Mouse (Mus musculus) bone marrow, adult 2 months (tissue): ENCODE measurements around the gene Oxsr1. TPM values are rescaled to one million over a fixed set of nuclear protein-coding genes. Genes with fewer than 3 reads are reported as not detected.

Experiments used
- H3K27ac ChIP-seq: fragments of 200-500 bp; 2 replicates; pipeline ENCODE4 v1.5.1; 2012; ENCODE audit warnings: low read depth, mild to moderate bottlenecking, control low read depth, inconsistent platforms, low read length; ENCODE audit not compliant: control insufficient read depth, poor library complexity, insufficient read depth
- H3K4me1 ChIP-seq: fragments of 200-500 bp; 2 replicates; pipeline ENCODE4 v1.6.1; 2011; ENCODE audit warnings: low read length; ENCODE audit not compliant: control insufficient read depth, insufficient read depth
- H3K4me3 ChIP-seq: fragments of 200-500 bp; replicated peaks from 2 replicates; pipeline ENCODE3; 2011; ENCODE audit warnings: mild to moderate bottlenecking, low read depth, low read length, control low read depth; ENCODE audit not compliant: control insufficient read depth
- CTCF ChIP-seq: fragments of 200-500 bp; IDR thresholded peaks from 2 replicates; pipeline ENCODE4 v1.5.1; 2011; ENCODE audit warnings: low read length, control low read depth; ENCODE audit not compliant: control insufficient read depth, insufficient read depth
- POLR2A ChIP-seq: fragments of 200-500 bp; IDR thresholded peaks from 2 replicates; pipeline ENCODE4 v1.6.1; 2011; ENCODE audit warnings: low read depth, mild to moderate bottlenecking, control low read depth, low read length, borderline replicate concordance; ENCODE audit not compliant: control insufficient read depth
- WGBS: fragments of 180-500 bp; shearing (Covaris S2); methylation state at CpG from one replicate; pipeline ENCODE4 v1.1.7; 2018; 5-methylcytosine and 5-hydroxymethylcytosine counted together
- polyA plus RNA-seq: library from polyadenylated mRNA; stranded (reverse); fragments of >200 nt; gene quantifications from 2 replicates; pipeline ENCODE4 v1.2.4, GENCODE M21; 2011; ENCODE audit warnings: low replicate concordance; ENCODE audit not compliant: missing spikeins, insufficient read depth, insufficient read length

The Oxsr1 gene
- polyA plus RNA-seq, 1 experiment: 19.3 TPM

- 79% methylated on average over 6 of the region's 6 CpGs for WGBS
- Histone ChIP-seq H3K27ac (no peak overlapping the region), H3K4me3 (no peak overlapping the region), H3K4me1 (no peaks in the 10 kb centered on the region)
- TF ChIP-seq POLR2A (no peak), CTCF (no peak)
Measured at GRCm38 (mm10) chr9:119214601-119215000, 107.6 kb downstream of the Oxsr1 start.

DNA sequence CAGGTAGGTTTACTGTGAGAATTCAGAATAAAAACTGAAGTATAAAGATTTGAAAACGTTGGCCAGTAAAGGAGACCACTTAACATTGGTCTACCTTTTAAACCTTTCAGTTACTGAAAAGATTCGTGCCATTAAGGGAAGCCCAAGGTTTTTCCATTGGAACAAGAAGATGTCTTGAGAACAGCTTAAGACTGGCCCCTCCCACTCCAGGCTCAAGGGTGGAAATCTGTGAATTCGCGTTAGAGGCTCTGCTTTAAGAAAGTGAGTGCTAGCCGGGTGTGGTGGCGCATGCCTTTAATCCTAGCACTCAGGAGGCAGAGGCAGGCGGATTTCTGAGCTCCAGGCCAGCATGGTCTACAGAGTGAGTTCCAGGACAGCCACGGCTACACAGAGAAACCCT lies 109.2 kb downstream of the Oxsr1 start:
- H3K27ac ChIP-seq: no peak overlapping the region

DNA sequence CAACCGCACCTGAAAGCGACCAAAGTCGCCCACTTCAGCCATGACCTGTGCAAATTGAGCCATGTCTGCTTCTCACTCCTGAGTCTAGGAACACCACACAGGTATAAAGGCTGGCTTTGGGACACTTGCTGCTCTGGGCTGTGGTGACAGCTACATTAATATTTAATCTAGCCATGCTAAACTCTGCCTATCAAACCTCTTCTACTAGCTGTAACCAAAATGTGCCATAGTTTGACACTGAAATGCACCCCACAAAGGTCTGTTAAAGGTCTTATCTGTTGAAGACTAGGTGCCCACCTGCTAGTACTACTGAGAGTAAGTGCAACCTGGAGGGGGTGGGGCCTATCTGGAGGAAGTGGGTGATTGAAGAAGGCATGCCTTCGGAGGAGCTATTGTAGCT lies 113.2 kb downstream of the Oxsr1 start, which contains the start of gene Slc22a13:
Gene Slc22a13 (minus strand): TSS at position 101 of the 400 bp plus-strand sequence.
- 85% methylated on average over 4 of the region's 4 CpGs for WGBS
- Histone ChIP-seq H3K27ac (no peak within 1 kb of the TSS), H3K4me3 (no peak within 1 kb of the TSS), H3K4me1 (no peaks in the 10 kb centered on the region)
- TF ChIP-seq CTCF (no peak), POLR2A (no peak)

More for the DNA sequence above, 109.2 kb downstream of the Oxsr1 start:
- WGBS: 75% methylated on average over 8 of the region's 8 CpGs
- Histone ChIP-seq H3K4me1 (no peaks in the 10 kb centered on the region), H3K4me3 (no peak overlapping the region)
- TF ChIP-seq POLR2A (no peak), CTCF (no peak)

DNA sequence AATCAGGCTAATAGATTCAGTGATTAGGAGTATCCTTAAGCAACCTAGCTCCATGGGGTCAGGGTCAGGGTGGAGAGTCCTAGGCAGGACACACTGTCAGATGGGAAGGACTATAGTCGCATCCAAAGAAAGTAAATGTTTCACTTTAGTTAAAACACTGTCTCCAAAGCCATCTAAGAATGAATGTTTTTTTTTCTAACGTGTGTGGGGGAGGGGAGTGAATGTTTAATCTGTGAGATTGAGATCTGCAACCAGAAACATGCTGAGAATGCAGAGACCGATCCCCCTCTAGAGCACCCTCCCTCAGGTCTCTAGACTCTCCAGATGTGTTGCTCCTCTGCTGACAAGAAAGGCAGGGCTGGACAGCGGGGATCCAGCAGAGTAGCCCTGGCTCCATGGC lies 115.1 kb downstream of the Oxsr1 start:
- no peak overlapping the region for H3K4me3 ChIP-seq
- 72% methylated on average over 4 of the region's 4 CpGs for WGBS
- H3K4me1 ChIP-seq: no peaks in the 10 kb centered on the region
- TF ChIP-seq CTCF: no peak
- TF ChIP-seq POLR2A: no peak
- no peak overlapping the region for H3K27ac ChIP-seq

- Histone ChIP-seq H3K4me1 (no peaks in the 10 kb centered on the region), H3K27ac (no peak overlapping the region), H3K4me3 (no peak overlapping the region)
- TF ChIP-seq POLR2A: no peak
- TF ChIP-seq CTCF: no peak
- WGBS: 72% methylated on average over 2 of the region's 2 CpGs
Measured at GRCm38 (mm10) chr9:119206666-119207065, 115.6 kb downstream of the Oxsr1 start.

DNA sequence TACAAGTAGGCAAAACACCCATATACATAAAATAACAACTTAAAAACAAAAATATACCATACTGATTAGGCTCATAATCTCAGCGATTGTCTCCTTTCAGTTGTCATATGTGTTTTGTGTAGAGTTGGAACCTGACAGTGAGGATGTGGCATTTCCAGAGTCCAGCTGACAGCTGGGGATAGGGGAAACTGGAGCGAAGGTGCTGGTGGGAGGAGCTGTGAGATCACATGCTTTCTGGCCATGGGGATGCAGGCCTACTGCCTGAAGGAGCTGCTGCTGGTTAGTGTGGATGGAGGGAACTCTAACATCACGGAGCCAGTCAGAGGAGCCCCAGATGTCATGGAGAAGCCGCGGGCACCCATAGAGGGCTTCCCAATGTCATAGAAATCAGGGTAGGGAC lies 116.5 kb downstream of the Oxsr1 start:
- Histone ChIP-seq H3K27ac (no peak overlapping the region), H3K4me3 (no peak overlapping the region), H3K4me1 (no peaks in the 10 kb centered on the region)
- 83% methylated on average over 5 of the region's 5 CpGs for WGBS
- TF ChIP-seq CTCF: no peak
- no peak for TF ChIP-seq POLR2A

GRCm38 (mm10) chr9:119203617-119204016 lies 118.6 kb downstream of the Oxsr1 start:
- no peaks in the 10 kb centered on the region for H3K4me1 ChIP-seq
- no peak for TF ChIP-seq POLR2A
- TF ChIP-seq CTCF: no peak
- 92% methylated on average over 9 of the region's 9 CpGs for WGBS
- no peak overlapping the region for H3K4me3 ChIP-seq
- no peak overlapping the region for H3K27ac ChIP-seq

- 78% methylated on average over 5 of the region's 5 CpGs for WGBS
- Histone ChIP-seq H3K27ac (no peak overlapping the region), H3K4me1 (no peaks in the 10 kb centered on the region; the same call in 1 of the 2 replicates), H3K4me3 (no peak overlapping the region)
- TF ChIP-seq POLR2A: no peak
- TF ChIP-seq CTCF: no peak
Measured at GRCm38 (mm10) chr9:119201653-119202052, 120.6 kb downstream of the Oxsr1 start.
